Mouse (Mus musculus): Measurements from ENCODE around the gene Abcg4. TPM values are rescaled to one million over a fixed set of nuclear protein-coding genes. Genes with fewer than 3 reads are reported as not detected.

The Abcg4 gene
- total RNA-seq, 2 experiments from 2014 or later = 0.30 to 0.85 TPM

DNA sequence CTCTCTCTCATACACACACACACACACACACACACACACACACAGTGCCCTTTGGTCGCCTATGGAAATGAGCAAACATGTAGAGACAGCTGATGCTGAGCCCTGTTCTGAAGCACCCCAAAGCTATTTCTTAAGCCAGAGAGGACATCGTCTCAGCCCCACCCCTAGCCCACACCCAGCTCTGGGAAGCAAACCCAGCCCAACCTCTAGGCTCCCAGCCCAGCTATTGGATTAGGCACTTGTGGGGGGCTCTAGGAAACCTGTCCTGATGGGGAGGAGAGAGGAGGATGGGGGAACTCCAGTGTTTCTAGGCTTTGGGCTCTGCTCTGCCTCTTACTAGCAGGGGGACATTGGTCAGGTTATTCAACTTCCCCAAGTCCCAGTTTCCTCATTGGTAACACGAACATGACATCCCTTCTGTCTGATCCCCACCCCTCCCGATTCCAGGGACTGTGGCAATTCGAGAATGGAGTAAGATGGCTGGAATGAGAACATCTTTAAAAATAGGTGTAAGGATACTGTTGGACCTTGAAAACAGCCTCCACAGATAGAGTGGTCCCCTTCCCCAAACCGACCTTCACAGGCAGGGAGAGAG, 2.1 kb downstream of the Abcg4 start:
- no peak for DNase-seq

DNA sequence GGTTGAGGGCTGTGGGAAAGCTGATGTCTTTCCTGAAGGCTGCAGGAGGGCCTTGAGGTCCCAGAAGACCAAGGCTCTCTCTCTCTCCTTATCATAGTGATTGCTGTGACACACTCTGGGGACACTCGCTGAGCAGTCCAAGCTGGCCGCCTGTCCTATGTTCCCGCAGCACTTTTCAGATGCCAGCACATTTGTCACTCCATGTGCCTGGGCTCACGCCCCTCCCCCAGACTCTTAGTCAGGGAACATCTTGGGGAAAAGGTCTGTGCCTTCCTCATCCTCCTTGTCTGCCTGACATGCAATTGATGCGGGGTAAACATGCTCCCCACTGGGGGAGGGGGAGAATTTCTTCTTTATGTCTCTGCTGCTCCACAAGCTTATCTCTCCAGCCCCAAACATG, 5.2 kb downstream of the Abcg4 start:
- DNase-seq = no peak

DNA sequence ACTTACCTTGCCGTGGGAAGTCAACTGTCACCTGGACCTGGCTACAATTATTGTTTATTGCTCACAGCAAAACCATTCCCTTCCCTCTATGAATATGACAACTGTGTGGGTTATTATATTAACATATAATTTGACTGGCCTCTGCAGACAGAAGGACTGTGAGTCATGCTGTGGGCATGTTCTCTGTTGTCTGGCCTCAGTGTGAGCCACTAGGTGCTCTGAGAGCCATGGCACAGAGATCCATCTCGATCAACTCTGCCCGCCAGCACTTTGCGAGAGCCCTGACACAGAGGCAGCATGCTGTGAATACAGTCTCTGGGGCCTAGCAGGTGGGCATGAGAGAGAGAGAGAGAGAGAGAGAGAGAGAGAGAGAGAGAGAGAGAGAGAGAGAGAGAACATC, 18.4 kb downstream of the Abcg4 start:
- DNase-seq = no peak

GRCm38 (mm10) chr9:44269077-44269476, 19.3 kb downstream of the Abcg4 start:
- DNase-seq = peak; percentile 32 to 68

- peak in 1 of 2 experiments; percentile 24 for DNase-seq
Measured at GRCm38 (mm10) chr9:44268432-44268831, 20.0 kb downstream of the Abcg4 start, which contains the start of gene Nlrx1. TSS of gene Nlrx1 (minus strand) at chr9:44268599.

DNA sequence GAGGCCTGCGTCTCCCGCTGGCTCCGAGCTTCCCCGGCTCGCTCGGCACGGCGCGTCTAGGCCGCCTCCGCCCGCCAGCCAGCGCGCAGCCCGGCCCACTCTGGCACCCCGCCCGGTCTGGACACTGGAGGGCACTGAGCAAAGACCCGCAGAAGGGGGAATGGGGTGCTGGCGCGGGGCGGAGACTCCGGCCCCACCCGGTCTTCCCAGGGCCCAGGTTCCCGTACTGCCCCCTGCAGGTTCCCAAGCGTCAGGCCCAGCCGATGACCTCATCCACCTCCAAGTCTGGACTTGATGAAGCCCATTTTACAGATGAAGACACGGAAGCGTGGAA, 20.4 kb downstream of the Abcg4 start:
- DNase-seq = peak; percentile 92

- DNase-seq = peak; percentile 29 to 63
Measured at GRCm38 (mm10) chr9:44267319-44268026, 20.9 kb downstream of the Abcg4 start.

GRCm38 (mm10) chr9:44266478-44267226, 21.8 kb downstream of the Abcg4 start:
- peak in 1 of 2 experiments; percentile 15 for DNase-seq

GRCm38 (mm10) chr9:44261388-44261787, 27.0 kb downstream of the Abcg4 start:
- no peak for DNase-seq

GRCm38 (mm10) chr9:44259014-44259413, 29.4 kb downstream of the Abcg4 start:
- DNase-seq = no peak

GRCm38 (mm10) chr9:44256213-44256612, 32.2 kb downstream of the Abcg4 start:
- no peak for DNase-seq

GRCm38 (mm10) chr9:44255136-44255521, 33.3 kb downstream of the Abcg4 start:
- DNase-seq = no peak

GRCm38 (mm10) chr9:44254508-44255135, 33.8 kb downstream of the Abcg4 start:
- no peak for DNase-seq

GRCm38 (mm10) chr9:44253441-44253840, 35.0 kb downstream of the Abcg4 start:
- DNase-seq = no peak

GRCm38 (mm10) chr9:44251314-44251713, 37.1 kb downstream of the Abcg4 start, which contains the start of gene Pdzd3:
TSS of gene Pdzd3 (minus strand) at chr9:44251471.
- no peak for DNase-seq

GRCm38 (mm10) chr9:44250445-44250844, 38.0 kb downstream of the Abcg4 start:
- DNase-seq = no peak

DNA sequence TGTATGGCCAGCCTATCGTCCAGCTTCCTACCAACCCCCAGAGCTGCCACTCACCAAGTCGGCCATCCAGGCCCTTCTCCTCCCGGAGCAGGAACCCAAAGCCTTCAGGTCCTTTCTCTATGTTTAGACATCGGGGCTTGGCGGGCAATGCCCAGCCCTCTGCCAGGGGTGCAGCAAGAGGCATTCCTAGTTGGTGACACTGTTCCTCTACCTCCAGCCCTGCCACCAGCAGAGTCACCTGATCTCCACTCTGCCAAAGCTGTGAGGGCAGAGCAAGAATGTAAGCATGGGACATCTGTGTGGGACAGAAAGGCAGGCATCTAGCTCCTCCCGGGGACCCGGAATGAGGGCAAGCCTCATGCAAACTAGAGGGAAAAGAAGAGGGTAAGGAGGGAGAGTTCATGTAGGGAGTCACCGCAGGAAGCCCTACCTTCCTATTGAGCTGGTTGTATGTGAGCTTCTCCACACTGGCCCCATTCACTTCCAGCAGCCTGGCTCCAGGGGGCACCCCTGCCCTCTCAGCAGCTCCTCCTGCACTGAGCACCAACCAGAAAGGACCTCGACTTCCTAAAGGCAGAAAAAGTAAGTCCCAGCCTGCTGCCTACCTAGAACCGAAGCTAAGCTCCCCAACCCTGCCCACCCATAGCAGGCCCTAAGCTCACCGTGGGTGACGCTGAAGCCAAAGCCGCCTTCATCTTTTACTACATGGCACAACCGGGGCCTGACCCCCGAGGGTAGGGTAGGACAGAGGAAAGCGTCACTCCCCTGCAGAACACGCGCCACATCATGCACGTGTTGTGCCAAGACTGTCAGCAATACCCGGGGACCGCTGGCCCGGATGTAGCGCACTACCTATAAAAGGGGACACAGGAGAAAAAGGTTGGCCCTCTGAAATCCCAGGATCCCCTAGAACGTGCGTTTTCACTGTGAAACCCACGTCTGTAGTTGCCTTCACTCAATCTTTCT, 39.0 kb downstream of the Abcg4 start:
- peak; percentile 65 to 73 for DNase-seq

DNA sequence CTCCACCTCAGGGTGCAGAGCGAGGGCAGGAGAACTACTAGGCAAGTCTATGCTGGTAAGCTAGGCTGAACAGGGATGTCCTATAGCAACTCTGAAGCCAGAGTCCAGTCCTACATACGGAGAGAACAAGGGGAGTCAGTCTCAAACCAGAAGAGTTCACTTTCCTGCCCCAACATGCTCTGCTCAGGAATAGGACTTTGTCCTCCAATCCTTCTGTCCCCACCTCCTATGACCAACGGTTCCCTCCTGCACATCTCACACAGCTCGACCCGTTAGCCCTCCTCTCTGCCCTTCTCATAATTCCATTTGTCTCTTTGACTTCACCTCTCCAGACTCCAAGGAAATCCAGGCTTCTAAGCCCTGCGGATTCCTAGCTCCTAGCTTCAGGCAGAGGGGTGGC, 40.5 kb downstream of the Abcg4 start:
- DNase-seq = no peak

DNA sequence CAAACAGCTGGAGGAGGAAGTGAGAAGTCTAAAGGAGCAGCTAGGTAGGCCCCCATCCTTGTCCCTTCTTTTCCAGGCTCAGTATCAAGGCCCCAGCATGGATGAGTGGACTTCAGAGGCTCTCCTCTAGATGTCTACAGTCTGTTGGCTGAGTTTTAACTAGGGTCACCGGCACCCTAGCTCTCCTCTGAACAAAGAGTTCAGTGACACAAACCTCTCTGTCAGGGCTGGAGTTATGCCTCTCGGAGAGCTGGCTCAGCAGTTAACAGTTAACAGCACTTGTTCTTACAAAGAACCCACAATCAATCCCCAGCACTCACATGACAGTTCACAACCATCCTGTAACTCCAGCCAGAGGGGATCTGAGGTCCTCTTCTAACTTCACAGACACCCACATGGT, 44.8 kb downstream of the Abcg4 start:
- no peak for DNase-seq

GRCm38 (mm10) chr9:44241418-44241817, 47.0 kb downstream of the Abcg4 start:
- DNase-seq = no peak

- DNase-seq = no peak
Measured at GRCm38 (mm10) chr9:44240911-44241310, 47.5 kb downstream of the Abcg4 start.

DNA sequence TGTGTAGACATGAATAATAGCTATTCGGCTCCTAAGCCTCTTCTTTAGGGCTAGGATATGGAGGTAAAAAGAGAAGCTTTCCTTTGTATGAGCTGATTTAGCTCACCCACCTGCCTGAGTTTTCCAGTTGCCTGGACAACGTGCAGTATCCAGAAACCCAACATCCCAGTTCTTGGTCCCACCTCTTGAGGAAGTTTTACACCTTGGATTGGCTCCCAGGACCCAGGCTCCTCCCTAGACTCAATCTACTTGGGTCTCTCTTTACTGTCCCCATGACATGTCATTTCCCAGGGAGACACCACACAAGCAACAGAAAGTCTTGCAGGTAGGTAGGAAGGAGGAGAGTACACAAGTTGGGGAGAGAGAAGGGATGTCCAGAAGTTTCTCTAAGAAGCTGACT, 48.0 kb downstream of the Abcg4 start, which contains the start of gene Ccdc153:
Gene Ccdc153, plus strand, starts transcription at position 278 of the 400 bp plus-strand sequence.
- no peak for DNase-seq

Data from heart, adult 18-20 months (tissue).